Mouse (Mus musculus) liver, embryonic 14.5 days (tissue): Measurements from ENCODE around the gene Aurkaip1.

Experiments used
- CTCF ChIP-seq: IDR thresholded peaks from 2 replicates; pipeline ENCODE4 v1.5.1; 2016; ENCODE audit warnings: antibody characterized with exemption, low read depth, control low read depth
- EP300 ChIP-seq: IDR thresholded peaks from 2 replicates; pipeline ENCODE4 v1.6.1; 2016; ENCODE audit warnings: antibody characterized with exemption, low read depth

DNA sequence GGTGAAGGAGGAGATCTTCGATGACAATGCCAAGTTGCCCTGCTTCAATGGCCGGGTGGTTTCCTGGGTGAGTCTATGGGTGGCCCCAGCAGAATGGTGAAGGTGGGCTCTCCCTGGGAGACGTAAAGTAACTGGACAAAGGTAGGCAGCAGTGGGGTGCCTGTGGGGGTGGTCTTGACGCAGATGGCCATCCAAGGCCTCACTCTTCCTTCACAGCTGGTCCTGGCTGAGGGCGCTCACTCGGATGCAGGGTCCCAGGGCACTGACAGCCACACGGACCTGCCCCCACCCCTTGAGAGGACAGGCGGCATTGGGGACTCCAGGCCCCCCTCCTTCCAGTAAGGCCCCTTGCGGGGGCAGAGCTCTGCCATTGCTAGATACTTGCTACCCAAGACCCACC, 22.3 kb downstream of the Aurkaip1 start:
- TF ChIP-seq CTCF (no peak), EP300 (no peak)
